Mouse (Mus musculus) kidney, adult 2 months (tissue): ENCODE results near the gene Babam1.

Source experiments
- CTCF ChIP-seq: fragments of 200-500 bp; conservative IDR thresholded peaks from 2 replicates; pipeline ENCODE4 v1.5.1; 2011; ENCODE audit warnings: low read depth, mild to moderate bottlenecking, control low read depth, low read length, moderate library complexity, mixed read lengths; ENCODE audit not compliant: insufficient read depth, insufficient read length
- POLR2A ChIP-seq: fragments of 200-500 bp; IDR thresholded peaks from one replicate; pipeline ENCODE4 v1.6.1; 2011; ENCODE audit warnings: low read depth, low read length, control low read depth

- TF ChIP-seq POLR2A (no peak), CTCF (no peak)
Measured at GRCm38 (mm10) chr8:71451777-71452176, 55.1 kb downstream of the Babam1 start.
